Mouse (Mus musculus): ENCODE data around the gene Hist1h2ak.

DNA sequence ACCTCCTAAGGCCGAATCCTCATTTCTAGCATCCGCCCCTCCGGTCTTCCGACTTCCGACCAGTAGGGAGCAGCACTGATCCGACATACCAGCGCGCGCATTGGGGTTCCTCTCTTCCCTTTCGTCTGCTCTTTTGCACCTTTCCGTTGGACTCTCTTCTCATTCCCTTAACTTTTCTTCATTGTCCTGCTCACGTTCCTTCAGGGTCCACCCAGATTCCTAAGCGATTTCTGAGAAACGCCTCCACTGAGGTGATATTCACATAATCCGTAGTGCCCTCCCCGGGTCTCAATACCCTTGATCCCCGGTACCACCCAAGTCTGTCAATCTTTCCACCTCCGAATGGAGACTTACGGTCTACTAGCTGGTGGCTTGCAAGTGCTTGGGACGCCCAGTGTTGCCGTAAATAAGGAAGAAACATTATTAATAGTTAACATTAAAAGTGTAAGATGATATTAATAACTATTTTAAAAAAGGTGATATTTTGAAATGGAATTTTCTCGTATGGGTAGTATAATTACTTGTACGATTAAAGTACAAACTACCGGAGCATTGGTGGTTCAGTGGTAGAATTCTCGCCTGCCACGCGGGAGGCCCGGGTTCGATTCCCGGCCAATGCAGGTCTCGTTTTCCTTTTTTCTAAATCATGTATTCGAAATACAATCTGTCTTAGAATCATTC, 43.5 kb downstream of the Hist1h2ak start:
- TF ChIP-seq GATA1 (IDR thresholded peaks at IDR 0.05; ENCODE audit: borderline replicate concordance, low read length) (no peak), FLI1 (IDR thresholded peaks at IDR 0.05; ENCODE audit: low read length) (no peak)
